Mouse (Mus musculus) hematopoietic stem cell, adult 5-6 weeks (primary cell): ENCODE results near the gene St6gal1. TPM values are rescaled to one million over a fixed set of nuclear protein-coding genes. Genes with fewer than 3 reads are reported as not detected.

Source experiments
- ATAC-seq, 2 experiments: fragments of 125-278 bp in 1 of 2; replicated peaks in 1 of 2; 2 replicates each; pipeline ENCODE4 v1.8.0; 2016 to 2017; ENCODE audit warnings: inconsistent platforms in 2 of 2, mild to moderate bottlenecking in 2 of 2, moderate number of reproducible peaks in 2 of 2, low read depth in 1 of 2, moderate TSS enrichment in 1 of 2; ENCODE audit not compliant: low FRiP score in 2 of 2, poor library complexity in 2 of 2, severe bottlenecking in 2 of 2, insufficient read depth in 1 of 2, low TSS enrichment in 1 of 2
- total RNA-seq: library from RNA; stranded (forward); fragments of 172-1452, 232-1000 nt; gene quantifications from 2 replicates; pipeline ENCODE4 v1.2.3, GENCODE M21; 2017

The St6gal1 gene
- total RNA-seq, 1 experiment from 2014 or later = 2.1 TPM

DNA sequence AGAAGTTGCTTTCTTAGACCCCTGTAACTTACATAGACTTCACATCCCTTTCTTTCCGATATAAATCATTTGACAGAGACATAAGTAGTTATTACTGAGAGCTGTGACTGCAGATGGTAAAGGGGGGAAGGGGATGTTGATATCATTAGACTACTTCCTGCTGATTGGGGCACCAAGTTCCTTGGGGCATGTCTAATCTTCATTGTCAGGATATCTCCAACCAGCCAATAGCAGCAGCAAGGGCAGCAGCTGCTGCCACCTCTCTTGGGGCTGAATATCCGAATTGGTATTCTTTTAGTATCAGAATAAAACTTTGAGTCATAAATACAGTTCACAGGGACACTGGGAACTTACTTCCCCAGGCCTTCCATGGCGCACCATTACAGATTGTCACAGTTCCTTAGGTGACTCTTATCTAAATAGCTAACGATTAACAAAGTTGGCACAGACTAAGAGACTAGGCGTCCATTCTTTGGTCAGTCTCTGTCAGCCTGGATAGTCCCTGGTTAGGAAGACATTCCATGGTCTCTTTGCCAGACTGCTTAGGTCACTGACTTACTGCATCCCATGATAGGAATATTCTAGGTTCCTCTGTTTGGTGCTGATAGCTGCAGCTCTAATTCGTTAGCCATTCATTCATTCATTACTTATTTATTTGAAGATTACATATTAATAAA lies 109.5 kb downstream of the St6gal1 start:
- no peak for ATAC-seq

DNA sequence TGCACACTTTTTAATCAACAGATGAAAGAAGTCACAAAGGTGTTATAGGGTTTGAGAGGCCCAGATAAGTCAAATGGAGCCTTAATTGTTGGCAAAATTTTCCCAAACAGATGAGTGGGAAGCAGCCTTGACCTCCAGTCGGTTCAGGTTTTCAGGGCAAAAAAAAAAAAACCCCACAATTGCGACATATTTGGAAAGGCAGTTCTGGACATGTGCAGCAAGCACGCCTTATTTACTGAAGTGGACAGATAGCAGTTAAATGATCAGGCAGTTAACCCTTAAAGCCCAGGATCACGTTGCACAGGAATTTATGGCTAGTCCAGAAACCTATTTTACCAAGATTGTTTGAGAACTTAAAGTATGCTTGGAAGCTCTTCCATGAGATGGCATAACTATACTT lies 112.8 kb downstream of the St6gal1 start:
- ATAC-seq = no peak

- no peak for ATAC-seq
Observed at GRCm38 (mm10) chr16:23341254-23341653, 116.7 kb downstream of the St6gal1 start.

GRCm38 (mm10) chr16:23350802-23351201 lies 126.3 kb downstream of the St6gal1 start:
- no peak for ATAC-seq

DNA sequence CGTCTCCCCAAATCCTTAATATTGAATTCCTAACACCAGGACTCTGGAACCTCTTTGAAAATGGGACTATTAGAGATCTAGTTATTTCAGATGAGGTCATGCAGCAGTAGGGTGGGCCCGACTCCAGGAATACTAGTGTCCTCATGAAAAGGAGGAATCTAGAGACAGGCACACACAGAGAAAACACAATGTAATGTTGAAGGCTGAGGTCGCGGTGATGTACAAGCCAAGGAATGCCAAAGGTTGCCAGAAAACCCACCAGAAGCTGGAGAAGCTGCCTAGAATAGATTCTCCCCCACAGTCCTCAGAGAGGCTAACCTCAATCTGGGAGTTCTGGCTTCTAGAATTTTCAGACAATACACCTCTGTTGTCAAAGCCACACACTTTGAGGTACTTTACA lies 136.5 kb downstream of the St6gal1 start:
- ATAC-seq = no peak

DNA sequence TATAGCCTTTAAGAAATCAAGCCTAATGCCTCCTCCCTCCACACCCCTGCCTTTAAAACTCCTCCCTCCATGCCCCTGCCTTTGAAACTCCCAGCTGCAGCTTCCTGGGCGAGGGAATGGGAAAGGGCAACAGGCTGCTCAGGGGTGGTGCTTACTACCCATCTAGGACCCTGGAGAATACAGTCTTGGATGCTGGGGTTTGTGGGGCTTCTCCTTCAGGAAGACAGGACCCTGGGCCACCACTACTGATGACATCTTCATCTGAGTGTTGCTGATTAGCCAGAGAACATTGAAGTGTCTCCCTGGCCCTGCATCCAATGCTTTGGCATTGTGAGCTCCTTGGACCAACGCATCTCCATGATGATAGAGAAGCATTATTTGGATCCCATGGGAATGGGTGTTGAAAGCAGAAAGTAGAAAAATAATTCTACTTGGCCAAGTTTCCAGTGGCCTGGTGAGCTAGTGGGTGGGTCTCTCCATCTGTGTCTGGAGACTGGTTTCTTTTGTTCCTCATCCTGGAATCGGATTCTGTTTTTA lies 137.0 kb downstream of the St6gal1 start:
- ATAC-seq = no peak

GRCm38 (mm10) chr16:23364328-23364990 lies 139.9 kb downstream of the St6gal1 start:
- no peak for ATAC-seq

GRCm38 (mm10) chr16:23369124-23369523 lies 144.6 kb downstream of the St6gal1 start:
- ATAC-seq = no peak

- no peak for ATAC-seq
Observed at GRCm38 (mm10) chr16:23370724-23371123, 146.2 kb downstream of the St6gal1 start.

GRCm38 (mm10) chr16:23372340-23372739 lies 147.8 kb downstream of the St6gal1 start:
- ATAC-seq = no peak

DNA sequence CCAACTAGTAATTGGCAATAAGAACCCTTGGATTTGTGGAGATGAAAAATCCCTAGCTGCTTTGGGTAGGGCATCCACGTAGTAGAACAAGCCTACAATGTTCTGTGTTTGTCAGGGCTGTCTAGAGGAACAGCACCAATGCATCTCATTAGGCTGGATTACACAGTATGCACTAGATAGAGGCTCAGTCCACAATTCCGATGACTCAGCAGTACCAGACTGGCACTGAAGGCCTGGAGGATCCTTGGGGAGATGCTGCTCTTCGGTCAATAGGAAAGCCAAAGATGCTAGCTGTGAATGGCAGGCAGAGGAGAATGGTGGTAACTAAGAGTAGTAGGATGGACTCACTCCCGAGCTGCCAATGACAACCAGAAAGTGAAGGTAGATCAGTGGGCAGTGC lies 149.5 kb downstream of the St6gal1 start:
- no peak for ATAC-seq

GRCm38 (mm10) chr16:23374938-23375337 lies 150.4 kb downstream of the St6gal1 start:
- peak; percentile 59 to 65; a peak in 3 of 4 replicates for ATAC-seq

DNA sequence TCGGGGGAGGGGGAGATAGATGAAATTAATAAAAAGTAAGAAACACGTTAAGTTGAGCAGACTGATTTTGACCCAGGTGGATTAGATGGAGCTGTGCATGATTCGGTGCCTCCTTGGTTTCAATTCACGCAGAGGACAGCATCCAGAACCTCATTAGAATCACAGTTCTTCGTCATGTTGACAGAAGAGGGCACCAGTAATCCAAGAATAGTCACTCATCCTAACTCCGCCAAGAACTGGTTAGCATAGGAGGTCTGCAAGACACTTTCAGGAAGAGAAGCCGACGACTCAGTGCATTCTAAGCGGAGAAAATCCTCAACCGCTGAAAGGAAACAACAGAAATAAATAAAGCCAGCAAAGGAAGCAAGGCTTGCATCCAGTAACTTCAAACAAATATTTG lies 151.6 kb downstream of the St6gal1 start:
- ATAC-seq = no peak

GRCm38 (mm10) chr16:23379536-23380230 lies 155.1 kb downstream of the St6gal1 start:
- ATAC-seq = no peak

DNA sequence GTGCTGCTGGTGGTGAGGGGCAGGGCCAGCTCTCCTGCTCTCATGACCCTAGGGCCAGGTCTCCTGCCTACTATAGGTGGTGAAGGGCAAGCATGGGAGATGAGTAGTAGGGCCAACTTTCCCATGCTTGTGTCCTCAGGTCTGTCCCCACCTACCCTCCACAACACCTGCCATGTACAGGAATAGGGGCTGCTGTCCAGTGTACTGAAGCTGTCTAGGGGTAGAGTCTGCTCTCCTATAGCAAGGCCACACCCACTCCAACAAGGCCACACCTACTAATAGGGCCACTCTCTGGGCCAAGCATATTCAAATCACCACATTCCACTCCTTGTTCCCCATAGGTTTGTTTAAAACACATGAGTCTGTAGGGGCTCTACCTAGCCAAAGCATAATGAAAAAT lies 159.8 kb downstream of the St6gal1 start:
- no peak for ATAC-seq

- ATAC-seq = no peak
Observed at GRCm38 (mm10) chr16:23397931-23398330, 173.4 kb downstream of the St6gal1 start.

- ATAC-seq = 0 out of 4 replicates have a peak, but pooled peaks of 1 of the 2 experiments have one; percentile 17
Observed at GRCm38 (mm10) chr16:23401463-23401862, 176.9 kb downstream of the St6gal1 start.

DNA sequence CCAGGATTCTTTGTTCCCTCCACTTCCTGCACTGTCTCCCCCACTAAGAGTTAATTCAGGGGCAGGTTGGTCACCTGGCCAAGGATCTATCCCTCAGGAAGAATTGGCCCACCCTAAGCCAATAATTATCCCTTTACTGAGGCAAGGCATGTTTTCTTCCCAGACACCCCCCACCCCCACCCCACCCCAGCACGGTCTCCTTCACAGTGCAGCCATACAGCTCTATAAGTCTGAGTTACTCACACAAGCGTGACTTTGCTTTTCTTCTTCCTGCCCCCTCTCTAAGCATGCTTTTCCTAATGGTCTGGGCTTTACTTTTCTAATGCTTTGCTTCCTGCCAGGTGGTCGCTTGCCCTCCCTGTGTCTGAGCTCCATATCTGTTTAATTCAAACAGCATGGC lies 177.4 kb downstream of the St6gal1 start:
- no peak for ATAC-seq
